Comparison of ENCODE assay signal across 8 mouse cellular contexts in genomic region chr17:87473441-87473735, GRCm38 (mm10). TPM values are rescaled to one million over a fixed set of nuclear protein-coding genes. Genes with fewer than 3 reads are reported as not detected.
DNase-seq lines count a peak whose midpoint lies in the region; ATAC-seq lines count a peak whose summit lies in the region.

No protein-coding gene starts in this region.

- peaks cover 3% of the 10 kb centered on the region; the same call in 1 of the 2 replicates for H3K27me3 ChIP-seq in kidney, embryonic 15.5 days
- peaks cover 2% of the 10 kb centered on the region; the same call in 1 of the 2 replicates for H3K27me3 ChIP-seq in embryonic facial prominence, embryonic 11.5 days (ENCODE audit: control insufficient read depth, insufficient read depth, low read length)
- no peaks in the 10 kb centered on the region for H3K27me3 ChIP-seq in hindbrain, embryonic 14.5 days (ENCODE audit: control insufficient read depth, insufficient read depth, low read length)
- H3K27me3 ChIP-seq in midbrain, embryonic 13.5 days, result no peaks in the 10 kb centered on the region; the same call in 1 of the 2 replicates

- H3K9me3 ChIP-seq in kidney, embryonic 15.5 days (replicated peaks), result no peaks in the 10 kb centered on the region
- H3K9me3 ChIP-seq in embryonic facial prominence, embryonic 11.5 days (replicated peaks; ENCODE audit: control insufficient read depth, low read length), result no peaks in the 10 kb centered on the region
- no peaks in the 10 kb centered on the region for H3K9me3 ChIP-seq in hindbrain, embryonic 14.5 days (ENCODE audit: control insufficient read depth, low read length)
- no peaks in the 10 kb centered on the region for H3K9me3 ChIP-seq in midbrain, embryonic 13.5 days

- 0 out of 2 replicates have a peak, but pooled peaks have one; percentile 10 for ATAC-seq in kidney, embryonic 15.5 days (replicated peaks; ENCODE audit: low FRiP score)
- ATAC-seq in embryonic facial prominence, embryonic 11.5 days (replicated peaks; ENCODE audit: insufficient number of reproducible peaks, low FRiP score, low TSS enrichment, low read depth), result no peak
- no peak for ATAC-seq in hindbrain, embryonic 14.5 days (ENCODE audit: low FRiP score)
- no peak for ATAC-seq in midbrain, embryonic 13.5 days

- peak overlapping the region; percentile 17; the same call in 1 of the 2 replicates for H3K9ac ChIP-seq in kidney, embryonic 15.5 days
- peak overlapping the region; percentile 44; the same call in 1 of the 2 replicates for H3K9ac ChIP-seq in embryonic facial prominence, embryonic 11.5 days (replicated peaks; ENCODE audit: low read length)
- peak overlapping the region; percentile 36; the same call in 1 of the 2 replicates for H3K9ac ChIP-seq in hindbrain, embryonic 14.5 days
- H3K9ac ChIP-seq in midbrain, embryonic 13.5 days (replicated peaks), result peak overlapping the region; percentile 39; the same call in 1 of the 2 replicates

- H3K4me2 ChIP-seq in kidney, embryonic 15.5 days, result peak overlapping the region; percentile 64
- peak overlapping the region; percentile 78 for H3K4me2 ChIP-seq in embryonic facial prominence, embryonic 11.5 days (ENCODE audit: low read depth, low read length)
- H3K4me2 ChIP-seq in hindbrain, embryonic 14.5 days (replicated peaks), result peak overlapping the region; percentile 49
- peak overlapping the region; percentile 65 for H3K4me2 ChIP-seq in midbrain, embryonic 13.5 days (replicated peaks)

- peak overlapping the region; percentile 63 for H3K27ac ChIP-seq in kidney, embryonic 15.5 days
- H3K27ac ChIP-seq in embryonic facial prominence, embryonic 11.5 days (replicated peaks; ENCODE audit: low read depth, low read length), result no peak overlapping the region
- peak overlapping the region; percentile 47 for H3K27ac ChIP-seq in hindbrain, embryonic 14.5 days
- H3K27ac ChIP-seq in midbrain, embryonic 13.5 days, result peak overlapping the region; percentile 37; the same call in 1 of the 2 replicates

- peak overlapping the region; percentile 40 for H3K4me3 ChIP-seq in kidney, embryonic 15.5 days (replicated peaks)
- H3K4me3 ChIP-seq in embryonic facial prominence, embryonic 11.5 days (ENCODE audit: low read depth, low read length), result peak overlapping the region; percentile 31
- peak overlapping the region; percentile 9 for H3K4me3 ChIP-seq in hindbrain, embryonic 14.5 days (replicated peaks; ENCODE audit: low read length)
- H3K4me3 ChIP-seq in midbrain, embryonic 13.5 days (replicated peaks), result peak overlapping the region; percentile 34

- H3K36me3 ChIP-seq in kidney, embryonic 15.5 days, result no peaks in the 10 kb centered on the region
- H3K36me3 ChIP-seq in embryonic facial prominence, embryonic 11.5 days (replicated peaks; ENCODE audit: control insufficient read depth, insufficient read depth, low read depth, low read length), result no peaks in the 10 kb centered on the region
- H3K36me3 ChIP-seq in hindbrain, embryonic 14.5 days (replicated peaks; ENCODE audit: control insufficient read depth, insufficient read depth), result no peaks in the 10 kb centered on the region
- no peaks in the 10 kb centered on the region for H3K36me3 ChIP-seq in midbrain, embryonic 13.5 days

- 7% methylated on average over 9 of the region's 9 CpGs for WGBS in kidney, embryonic 15.5 days
- 9% methylated on average over 9 of the region's 9 CpGs for WGBS in embryonic facial prominence, embryonic 11.5 days
- WGBS in hindbrain, embryonic 14.5 days, result 9% methylated on average over 9 of the region's 9 CpGs
- WGBS in midbrain, embryonic 13.5 days, result 6% methylated on average over 9 of the region's 9 CpGs

- DNase-seq in kidney, postnatal 10 days, result no peak
- no peak for DNase-seq in embryonic facial prominence, embryonic 11.5 days (ENCODE audit: low spot score)
- DNase-seq in hindbrain, embryonic 14.5 days (ENCODE audit: low spot score), result no peak
- no peak for DNase-seq in urinary bladder, postnatal 14 days (ENCODE audit: low spot score)
- DNase-seq in gastrocnemius, adult 18-20 months (ENCODE audit: low spot score), result no peak
- DNase-seq in retina, embryonic 14.5 days (ENCODE audit: low spot score), result no peak

- H3K4me1 ChIP-seq in kidney, embryonic 15.5 days, result peaks cover 34% of the 10 kb centered on the region
- H3K4me1 ChIP-seq in embryonic facial prominence, embryonic 11.5 days (ENCODE audit: control insufficient read depth, insufficient read depth, low read length), result peaks cover 7% of the 10 kb centered on the region
- peaks cover 29% of the 10 kb centered on the region for H3K4me1 ChIP-seq in hindbrain, embryonic 14.5 days (replicated peaks; ENCODE audit: control insufficient read depth, insufficient read depth, low read length)
- H3K4me1 ChIP-seq in midbrain, embryonic 13.5 days (replicated peaks), result peaks cover 32% of the 10 kb centered on the region

RNA-seq across cellular contexts. Expression of gene Calm2, which starts 26.7 kb away (rescaled TPM):
- polyA plus RNA-seq in kidney, embryonic 15.5 days (2015; fragmentation: Nextera tagmentation; extraction: Ambion mirVana), result 1,006 and 1,087 TPM in 2 replicates
- 1,261 and 1,315 TPM in 2 replicates for polyA plus RNA-seq in embryonic facial prominence, embryonic 11.5 days (2014; fragmentation: Nextera tagmentation; extraction: Ambion mirVana)
- 2,858 and 2,871 TPM in 2 replicates for polyA plus RNA-seq in hindbrain, embryonic 14.5 days (2014; fragmentation: Nextera tagmentation; extraction: Ambion mirVana)
- 1,571 and 1,689 TPM in 2 replicates for polyA plus RNA-seq in midbrain, embryonic 13.5 days (2015; fragmentation: Nextera tagmentation; extraction: Ambion mirVana)
- 100 to 1,000 TPM; 180 to 209 TPM for total RNA-seq in gastrocnemius, adult 18-20 months (2021)

RNA-seq across cellular contexts. Expression of gene Stpg4, which starts 45.8 kb away (rescaled TPM):
- not detected in 2 replicates for polyA plus RNA-seq in kidney, embryonic 15.5 days (2015; fragmentation: Nextera tagmentation; extraction: Ambion mirVana)
- polyA plus RNA-seq in embryonic facial prominence, embryonic 11.5 days (2014; fragmentation: Nextera tagmentation; extraction: Ambion mirVana), result not detected in 2 replicates
- not detected in 2 replicates for polyA plus RNA-seq in hindbrain, embryonic 14.5 days (2014; fragmentation: Nextera tagmentation; extraction: Ambion mirVana)
- 0.37 TPM in 1 of 2 replicates, not detected in the other for polyA plus RNA-seq in midbrain, embryonic 13.5 days (2015; fragmentation: Nextera tagmentation; extraction: Ambion mirVana)
- not detected for total RNA-seq in gastrocnemius, adult 18-20 months (2021)
